Mouse (Mus musculus): ENCODE data around the gene Gmnn. TPM values are rescaled to one million over a fixed set of nuclear protein-coding genes. Genes with fewer than 3 reads are reported as not detected.
A peak's percentile ranks its signal among the peaks of the same experiment; 100 is the strongest.

Gene Gmnn
- polyA plus RNA-seq, 1 experiment = 2.4 TPM

DNA sequence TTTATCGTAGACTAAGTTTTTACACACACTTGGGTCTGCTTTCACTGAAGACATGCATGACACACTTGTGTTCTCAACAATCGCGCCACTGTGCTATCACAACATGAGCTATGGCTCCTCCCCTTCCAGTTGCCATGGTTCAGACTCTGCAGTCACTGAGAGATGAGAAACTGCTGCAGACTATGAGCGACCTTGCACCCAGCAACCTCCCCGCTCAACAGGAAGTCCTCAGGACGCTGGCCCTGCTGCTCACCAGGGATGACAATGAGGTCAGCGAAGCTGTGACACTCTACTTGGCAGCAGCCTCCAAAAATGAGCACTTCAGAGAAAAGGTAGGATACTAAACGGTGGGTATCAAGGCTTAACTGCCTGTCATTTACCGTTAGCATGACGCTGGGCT, 40.2 kb downstream of the Gmnn start:
- H3K36me3 ChIP-seq (ENCODE audit: control insufficient read depth, insufficient read depth, low read length) = no peaks in the 10 kb centered on the region

DNA sequence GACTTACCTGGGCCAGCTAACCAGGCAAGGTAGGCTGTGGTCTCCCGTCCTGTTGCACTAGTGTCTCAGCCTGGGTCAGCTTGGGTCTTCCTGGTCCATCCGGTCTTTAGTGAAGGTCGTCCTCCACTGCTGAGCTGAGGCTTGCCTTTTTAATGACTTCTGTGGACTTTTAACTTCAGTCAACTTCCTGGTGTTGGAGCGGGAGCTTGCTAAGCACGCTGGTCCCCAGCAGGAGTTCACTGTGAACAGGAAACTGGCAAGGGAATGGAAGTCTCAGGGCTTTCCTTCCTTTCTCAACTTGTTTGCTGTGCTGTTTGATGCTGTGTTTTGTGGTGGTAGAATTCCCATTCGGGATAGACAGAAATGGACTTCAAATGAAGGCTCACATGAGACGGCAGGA, 44.0 kb downstream of the Gmnn start:
- peaks cover 25% of the 10 kb centered on the region for H3K4me1 ChIP-seq (ENCODE audit: control insufficient read depth, insufficient read depth, insufficient read length, low read length)
- H3K36me3 ChIP-seq (ENCODE audit: control insufficient read depth, insufficient read depth, low read length) = no peaks in the 10 kb centered on the region
- no peaks in the 10 kb centered on the region for H3K27me3 ChIP-seq (ENCODE audit: control insufficient read depth, insufficient read depth, low read length)
- peak overlapping the region; percentile 25; the same call in 1 of the 2 replicates for H3K4me3 ChIP-seq (ENCODE audit: low read depth, low read length)
- 19% methylated on average over 7 of the region's 7 CpGs for WGBS
- TF ChIP-seq POLR2A (IDR thresholded peaks at IDR 0.05; ENCODE audit: low read depth, low read length) (0 out of 2 replicates have a peak, but pooled peaks have one; percentile 26), CTCF (IDR thresholded peaks at IDR 0.05; ENCODE audit: extremely low read depth, insufficient read length, insufficient replicate concordance, low read depth, low read length) (no peak)
- H3K27ac ChIP-seq (ENCODE audit: insufficient read depth, low read depth, low read length) = peak overlapping the region; percentile 70

More for the DNA sequence above, 40.2 kb downstream of the Gmnn start:
- no peak overlapping the region for H3K27ac ChIP-seq (ENCODE audit: insufficient read depth, low read depth, low read length)
- H3K4me3 ChIP-seq (ENCODE audit: low read depth, low read length) = no peak overlapping the region
- TF ChIP-seq POLR2A (IDR thresholded peaks at IDR 0.05; ENCODE audit: low read depth, low read length) = no peak
- TF ChIP-seq CTCF (IDR thresholded peaks at IDR 0.05; ENCODE audit: extremely low read depth, insufficient read length, insufficient replicate concordance, low read depth, low read length) = no peak
- H3K27me3 ChIP-seq (ENCODE audit: control insufficient read depth, insufficient read depth, low read length) = no peaks in the 10 kb centered on the region
- peaks cover 17% of the 10 kb centered on the region for H3K4me1 ChIP-seq (ENCODE audit: control insufficient read depth, insufficient read depth, insufficient read length, low read length)
- WGBS = 86% methylated on average over 10 of the region's 10 CpGs

DNA sequence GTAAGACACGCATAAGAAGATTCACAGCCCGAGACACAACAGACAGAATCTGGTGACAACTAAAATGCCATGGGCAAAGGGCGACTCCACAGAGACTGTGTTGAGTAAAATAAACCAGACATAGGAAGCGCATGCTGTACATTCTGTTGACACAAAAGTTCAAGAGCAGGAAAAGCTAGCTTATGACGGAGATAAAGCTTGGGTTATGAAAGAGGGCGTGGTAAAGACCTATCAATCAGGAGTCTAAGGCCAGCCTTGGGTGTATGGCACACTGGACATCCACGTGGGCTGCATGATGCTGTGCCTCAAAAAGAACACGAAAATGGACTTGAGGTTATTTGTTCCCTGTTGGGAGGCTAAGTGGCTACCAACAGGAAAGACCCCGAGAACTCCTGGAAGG, 45.3 kb downstream of the Gmnn start:
- H3K27me3 ChIP-seq (ENCODE audit: control insufficient read depth, insufficient read depth, low read length) = no peaks in the 10 kb centered on the region
- TF ChIP-seq CTCF (IDR thresholded peaks at IDR 0.05; ENCODE audit: extremely low read depth, insufficient read length, insufficient replicate concordance, low read depth, low read length) (no peak), POLR2A (IDR thresholded peaks at IDR 0.05; ENCODE audit: low read depth, low read length) (no peak)
- WGBS = 34% methylated on average over 9 of the region's 9 CpGs
- no peak overlapping the region for H3K27ac ChIP-seq (ENCODE audit: insufficient read depth, low read depth, low read length)
- peaks cover 28% of the 10 kb centered on the region for H3K4me1 ChIP-seq (ENCODE audit: control insufficient read depth, insufficient read depth, insufficient read length, low read length)
- H3K4me3 ChIP-seq (ENCODE audit: low read depth, low read length) = no peak overlapping the region
- H3K36me3 ChIP-seq (ENCODE audit: control insufficient read depth, insufficient read depth, low read length) = no peaks in the 10 kb centered on the region

DNA sequence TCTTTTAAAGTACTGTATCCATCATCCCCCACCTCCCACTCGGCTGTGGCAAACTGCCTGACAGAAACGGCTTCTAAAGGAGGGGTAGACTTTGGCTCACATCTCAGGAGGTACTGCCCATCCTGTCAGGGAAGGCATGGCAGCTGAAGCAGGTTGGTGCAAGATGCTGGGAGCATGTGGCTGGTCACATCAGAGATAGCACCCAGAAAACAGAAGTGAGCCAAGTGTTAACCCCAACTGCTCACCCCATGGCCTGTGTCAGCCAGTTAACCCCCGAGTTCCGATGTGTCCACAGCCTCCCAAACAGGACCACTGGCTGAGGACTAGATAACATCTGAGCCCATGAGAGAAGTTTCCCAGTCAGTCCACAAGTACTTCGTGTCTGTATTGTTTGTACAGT, 46.1 kb downstream of the Gmnn start:
- no peak overlapping the region for H3K4me3 ChIP-seq (ENCODE audit: low read depth, low read length)
- TF ChIP-seq CTCF (IDR thresholded peaks at IDR 0.05; ENCODE audit: extremely low read depth, insufficient read length, insufficient replicate concordance, low read depth, low read length) = no peak
- no peak for TF ChIP-seq POLR2A (IDR thresholded peaks at IDR 0.05; ENCODE audit: low read depth, low read length)
- H3K27me3 ChIP-seq (ENCODE audit: control insufficient read depth, insufficient read depth, low read length) = no peaks in the 10 kb centered on the region
- WGBS = 82% methylated on average over 5 of the region's 5 CpGs
- no peak overlapping the region for H3K27ac ChIP-seq (ENCODE audit: insufficient read depth, low read depth, low read length)
- peaks cover 28% of the 10 kb centered on the region for H3K4me1 ChIP-seq (ENCODE audit: control insufficient read depth, insufficient read depth, insufficient read length, low read length)
- no peaks in the 10 kb centered on the region for H3K36me3 ChIP-seq (ENCODE audit: control insufficient read depth, insufficient read depth, low read length)

DNA sequence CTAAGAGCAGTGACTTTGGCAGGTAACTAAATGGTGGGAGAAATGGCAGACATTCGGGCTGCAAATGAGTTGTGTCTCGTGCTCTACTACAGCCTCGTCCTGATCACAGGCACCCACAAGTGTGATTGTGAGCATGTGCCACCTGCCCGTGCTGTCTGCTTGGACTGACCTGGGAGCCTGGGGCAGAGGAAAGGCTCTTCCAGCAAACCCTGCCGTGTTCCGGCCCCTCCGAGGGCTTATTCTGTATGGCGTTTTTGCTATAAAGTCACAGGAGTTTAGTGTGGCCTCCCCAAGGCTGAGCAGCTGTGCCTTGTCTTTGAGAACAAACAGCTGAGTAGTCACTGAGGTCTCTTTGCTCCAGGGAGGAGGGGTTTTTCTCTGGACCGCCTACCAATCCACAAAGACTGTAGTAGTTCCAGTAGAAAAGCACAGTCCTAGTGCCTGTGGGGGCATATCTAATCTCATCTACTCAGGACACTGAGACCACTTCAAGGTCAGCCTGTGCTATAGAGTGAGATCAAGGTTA, 47.3 kb downstream of the Gmnn start:
- Histone ChIP-seq H3K27ac (ENCODE audit: insufficient read depth, low read depth, low read length) (no peak overlapping the region), H3K27me3 (ENCODE audit: control insufficient read depth, insufficient read depth, low read length) (no peaks in the 10 kb centered on the region), H3K36me3 (ENCODE audit: control insufficient read depth, insufficient read depth, low read length) (no peaks in the 10 kb centered on the region), H3K4me3 (ENCODE audit: low read depth, low read length) (no peak overlapping the region), H3K4me1 (ENCODE audit: control insufficient read depth, insufficient read depth, insufficient read length, low read length) (peaks cover 34% of the 10 kb centered on the region)
- 86% methylated on average over 9 of the region's 9 CpGs for WGBS
- TF ChIP-seq POLR2A (IDR thresholded peaks at IDR 0.05; ENCODE audit: low read depth, low read length) = no peak
- TF ChIP-seq CTCF (IDR thresholded peaks at IDR 0.05; ENCODE audit: extremely low read depth, insufficient read length, insufficient replicate concordance, low read depth, low read length) = no peak

DNA sequence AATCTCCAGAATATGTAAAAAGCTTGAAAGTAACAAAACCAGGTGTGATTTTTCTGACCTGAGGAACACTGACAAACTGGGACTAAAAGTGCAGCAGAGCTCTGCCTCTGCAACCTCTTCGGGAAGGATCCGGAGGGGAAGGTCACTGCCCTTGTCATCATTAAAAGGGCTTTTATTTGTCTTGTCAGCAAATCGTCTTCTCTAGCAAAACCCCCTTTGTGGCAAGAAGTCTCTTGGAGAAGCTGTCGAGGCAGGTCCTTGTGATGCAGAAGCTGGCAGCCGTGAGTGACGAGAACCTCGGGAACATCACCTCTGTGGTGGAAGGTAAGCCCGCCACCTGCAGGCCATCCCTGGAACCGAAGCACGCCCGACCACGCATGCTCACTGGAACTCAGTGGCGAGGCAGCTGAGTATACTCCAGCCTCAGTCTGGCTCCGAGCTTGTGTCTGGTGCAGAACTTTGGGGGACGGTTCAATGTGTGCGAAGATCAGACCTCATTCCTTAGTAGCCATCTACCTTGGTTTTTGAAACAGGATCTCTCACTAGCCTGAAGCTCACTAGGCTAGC, 48.2 kb downstream of the Gmnn start:
- H3K4me3 ChIP-seq (ENCODE audit: low read depth, low read length) = no peak overlapping the region
- no peak overlapping the region for H3K27ac ChIP-seq (ENCODE audit: insufficient read depth, low read depth, low read length)
- H3K27me3 ChIP-seq (ENCODE audit: control insufficient read depth, insufficient read depth, low read length) = no peaks in the 10 kb centered on the region
- peaks cover 34% of the 10 kb centered on the region for H3K4me1 ChIP-seq (ENCODE audit: control insufficient read depth, insufficient read depth, insufficient read length, low read length)
- TF ChIP-seq POLR2A (IDR thresholded peaks at IDR 0.05; ENCODE audit: low read depth, low read length) (no peak), CTCF (IDR thresholded peaks at IDR 0.05; ENCODE audit: extremely low read depth, insufficient read length, insufficient replicate concordance, low read depth, low read length) (peak; percentile 85)
- 9% methylated on average over 16 of the region's 16 CpGs for WGBS
- no peaks in the 10 kb centered on the region for H3K36me3 ChIP-seq (ENCODE audit: control insufficient read depth, insufficient read depth, low read length)

DNA sequence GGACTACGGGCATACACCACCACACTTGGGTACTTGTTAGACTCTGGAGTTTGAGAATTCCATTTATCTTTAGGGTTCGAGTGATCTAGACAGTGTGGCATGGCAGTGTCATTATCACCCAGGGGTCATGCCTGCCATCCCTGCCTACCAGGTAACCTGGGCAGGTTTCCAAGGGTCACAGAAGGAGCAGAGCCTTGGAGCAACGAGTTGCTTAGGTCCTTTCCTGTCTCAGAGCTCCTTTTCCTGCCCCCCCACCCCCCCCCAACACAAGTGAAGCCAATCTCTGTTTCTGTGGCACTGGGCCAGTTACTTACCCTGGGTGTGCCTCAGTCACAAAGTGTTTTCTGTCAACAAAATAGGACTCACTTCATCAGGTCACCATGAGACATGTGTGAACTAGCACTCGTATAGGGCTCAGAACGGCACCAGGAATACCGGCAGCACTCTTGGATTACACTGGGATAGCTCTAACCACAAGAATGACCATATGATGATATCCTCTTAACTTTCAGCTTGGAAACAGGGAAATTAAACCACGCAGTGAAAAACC, 49.1 kb downstream of the Gmnn start:
- Histone ChIP-seq H3K4me1 (ENCODE audit: control insufficient read depth, insufficient read depth, insufficient read length, low read length) (peaks cover 27% of the 10 kb centered on the region), H3K27me3 (ENCODE audit: control insufficient read depth, insufficient read depth, low read length) (no peaks in the 10 kb centered on the region), H3K27ac (ENCODE audit: insufficient read depth, low read depth, low read length) (peak overlapping the region; percentile 13; the same call in 1 of the 2 replicates), H3K36me3 (ENCODE audit: control insufficient read depth, insufficient read depth, low read length) (no peaks in the 10 kb centered on the region), H3K4me3 (ENCODE audit: low read depth, low read length) (no peak overlapping the region)
- TF ChIP-seq CTCF (IDR thresholded peaks at IDR 0.05; ENCODE audit: extremely low read depth, insufficient read length, insufficient replicate concordance, low read depth, low read length) (no peak), POLR2A (IDR thresholded peaks at IDR 0.05; ENCODE audit: low read depth, low read length) (no peak)
- 29% methylated on average over 7 of the region's 7 CpGs for WGBS
